Mouse (Mus musculus) cerebellum, adult (tissue): ENCODE measurements at regions not wholly inside any gene's neighbourhood (a gene's known extent, or its start where the extent isn't known, plus 50 kb on each side); places are given as distances from the start of the nearest gene placed in this dataset.

ENCODE experiments used
- ATAC-seq: cut with Nextera tagmentation; 2 replicates; pipeline ENCODE4 v1.9.2; 2017; ENCODE audit warnings: mild to moderate bottlenecking, moderate library complexity, mixed read lengths; ENCODE audit not compliant: insufficient number of reproducible peaks, low FRiP score, low TSS enrichment

DNA sequence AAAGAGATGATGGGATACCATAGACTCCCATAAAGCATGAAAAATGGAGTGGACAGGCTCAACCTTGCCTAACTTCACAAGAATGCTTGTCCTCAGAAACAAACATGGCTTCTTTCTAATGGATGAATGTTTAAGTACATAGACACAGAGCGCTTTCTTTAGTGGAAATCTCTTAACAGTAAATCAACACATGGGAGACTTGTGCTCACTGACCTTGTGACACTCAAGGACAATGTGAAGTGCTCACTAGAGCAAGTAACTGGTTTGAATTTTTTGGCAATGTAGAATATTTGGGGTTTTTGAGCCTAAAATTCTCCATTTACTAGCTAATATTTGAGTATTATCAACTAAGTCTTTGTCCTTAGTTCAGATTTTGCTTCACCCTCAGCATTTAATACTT, 88.0 kb downstream of the Tent5c start:
- no peak for ATAC-seq

DNA sequence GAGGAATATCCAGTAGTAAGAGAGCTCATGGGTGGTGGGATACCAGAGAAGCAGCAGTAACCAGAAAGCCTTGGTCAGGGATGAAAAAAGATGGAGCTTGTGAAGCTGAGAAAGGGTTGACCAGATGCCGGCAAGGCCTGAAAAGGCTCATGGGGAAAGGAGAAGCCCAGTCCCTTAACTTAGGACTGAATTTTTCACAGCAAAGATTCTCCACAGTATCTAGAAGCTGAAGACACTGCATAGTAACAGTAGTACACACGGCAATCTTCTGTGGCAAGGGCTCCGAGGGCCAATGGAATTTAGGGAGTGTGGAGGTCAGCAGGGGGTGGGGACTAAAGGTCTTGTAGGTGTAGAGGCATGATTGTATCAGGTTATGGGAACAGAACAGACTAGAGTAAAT, 91.6 kb downstream of the Tent5c start:
- no peak for ATAC-seq

DNA sequence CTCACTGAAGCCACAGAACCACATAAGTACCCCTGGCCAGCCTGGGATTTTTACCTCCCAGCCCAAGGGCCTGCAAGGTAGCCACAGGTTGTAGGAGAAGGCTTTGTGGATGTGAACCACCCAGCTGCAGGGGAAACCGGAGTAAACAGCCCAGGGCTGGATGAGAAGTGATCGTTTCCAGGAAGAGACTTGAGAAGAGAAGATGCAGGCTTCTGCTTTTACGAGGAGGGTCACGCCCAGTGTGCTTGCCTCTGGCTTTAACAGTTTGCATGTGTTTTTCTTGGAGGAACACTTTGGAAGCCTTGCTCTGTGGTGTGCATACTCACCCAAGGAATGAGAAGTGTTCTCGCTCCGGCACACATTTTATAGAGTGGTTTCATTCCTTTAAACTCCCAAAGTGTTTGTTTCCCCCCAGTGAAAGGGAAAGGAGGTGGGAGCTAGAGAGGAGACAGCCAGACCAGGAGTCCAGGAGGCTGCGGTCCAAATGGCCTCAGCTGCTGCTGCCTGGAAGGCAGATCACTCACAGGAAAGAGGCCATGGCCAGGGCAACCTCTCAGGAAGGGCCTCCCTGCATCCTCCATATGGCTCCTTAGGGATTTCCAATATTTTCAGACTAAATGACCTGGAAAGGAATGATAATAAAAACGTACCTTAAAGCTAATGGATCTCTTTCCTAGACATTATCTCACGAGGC, 94.1 kb downstream of the Tent5c start:
- ATAC-seq = no peak

DNA sequence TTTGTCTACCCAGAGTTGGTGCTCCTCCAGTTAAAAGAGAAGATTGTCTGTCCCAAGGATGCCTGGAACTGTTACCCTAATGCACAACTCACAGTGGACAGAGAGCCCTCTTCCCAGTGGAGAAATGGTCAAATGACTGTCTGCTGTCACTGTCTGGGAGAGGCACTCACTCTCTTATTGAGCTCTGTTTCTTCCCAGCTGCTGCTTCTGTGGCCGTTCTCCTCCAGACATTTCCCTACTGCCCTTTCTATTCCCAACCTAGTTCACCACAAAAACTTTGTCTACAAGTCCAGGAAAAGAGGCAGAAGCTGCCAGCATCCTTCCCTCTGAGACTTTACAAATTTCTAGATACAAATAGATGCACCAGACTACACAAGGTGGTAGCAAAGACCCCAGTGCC, 95.2 kb downstream of the Tent5c start:
- ATAC-seq = no peak

DNA sequence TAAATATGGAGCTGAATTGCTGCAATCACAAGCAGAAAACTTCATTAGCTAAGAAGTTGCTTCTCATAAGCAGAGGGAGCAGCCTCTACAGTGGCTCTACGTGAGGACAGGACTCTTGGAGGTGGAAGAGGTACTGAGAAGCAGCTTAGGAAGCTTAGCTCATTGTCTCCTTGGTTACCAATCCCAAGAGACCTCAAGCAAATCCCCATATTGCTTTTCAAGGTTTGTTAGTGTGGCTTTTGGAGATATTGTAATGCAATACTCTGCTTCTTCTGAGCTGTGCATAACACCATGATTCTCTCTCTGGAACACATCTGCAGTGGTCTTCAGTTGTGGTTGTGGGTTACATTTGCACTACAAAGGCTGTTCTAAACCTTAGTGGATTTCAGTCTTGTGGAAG, 106.9 kb downstream of the Tent5c start:
- ATAC-seq = no peak

DNA sequence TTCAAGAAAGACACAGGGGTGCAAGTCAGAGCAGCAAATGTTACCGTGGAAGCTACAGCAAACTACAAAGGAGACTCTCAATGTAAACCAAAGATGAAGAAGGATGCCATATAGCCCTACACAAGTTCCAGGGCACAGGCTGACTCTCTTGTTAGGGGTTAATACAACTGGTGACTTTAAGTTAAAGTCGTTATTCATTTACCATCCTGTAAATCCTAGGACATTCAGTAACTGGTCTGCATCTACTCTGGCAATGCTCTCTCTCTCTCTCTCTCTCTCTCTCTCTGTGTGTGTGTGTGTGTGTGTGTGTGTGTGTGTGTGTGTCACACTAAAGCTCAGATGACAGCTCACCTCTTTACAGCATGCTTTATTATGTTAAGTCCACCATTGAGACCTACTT, 107.8 kb downstream of the Tent5c start:
- ATAC-seq = no peak

DNA sequence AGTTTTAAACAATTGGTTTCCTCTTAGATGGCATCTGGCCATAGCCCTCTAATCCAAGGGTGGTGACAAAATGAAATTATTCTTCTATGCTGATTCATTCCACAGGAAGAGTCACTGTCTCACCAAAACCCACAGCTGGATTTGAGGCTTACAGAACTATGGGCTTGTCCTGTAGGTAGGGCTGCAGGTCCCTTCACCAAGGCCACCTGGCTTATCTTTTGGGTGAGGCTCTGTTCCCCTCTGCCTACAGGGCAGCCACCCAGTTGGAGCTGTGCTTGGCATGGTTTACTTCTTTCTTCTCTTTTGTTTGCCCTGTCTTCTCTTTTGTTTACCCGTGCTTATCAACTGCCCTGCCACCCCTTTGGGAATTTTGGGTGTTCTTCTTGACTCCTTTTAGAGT, 113.0 kb downstream of the Tent5c start:
- no peak for ATAC-seq

DNA sequence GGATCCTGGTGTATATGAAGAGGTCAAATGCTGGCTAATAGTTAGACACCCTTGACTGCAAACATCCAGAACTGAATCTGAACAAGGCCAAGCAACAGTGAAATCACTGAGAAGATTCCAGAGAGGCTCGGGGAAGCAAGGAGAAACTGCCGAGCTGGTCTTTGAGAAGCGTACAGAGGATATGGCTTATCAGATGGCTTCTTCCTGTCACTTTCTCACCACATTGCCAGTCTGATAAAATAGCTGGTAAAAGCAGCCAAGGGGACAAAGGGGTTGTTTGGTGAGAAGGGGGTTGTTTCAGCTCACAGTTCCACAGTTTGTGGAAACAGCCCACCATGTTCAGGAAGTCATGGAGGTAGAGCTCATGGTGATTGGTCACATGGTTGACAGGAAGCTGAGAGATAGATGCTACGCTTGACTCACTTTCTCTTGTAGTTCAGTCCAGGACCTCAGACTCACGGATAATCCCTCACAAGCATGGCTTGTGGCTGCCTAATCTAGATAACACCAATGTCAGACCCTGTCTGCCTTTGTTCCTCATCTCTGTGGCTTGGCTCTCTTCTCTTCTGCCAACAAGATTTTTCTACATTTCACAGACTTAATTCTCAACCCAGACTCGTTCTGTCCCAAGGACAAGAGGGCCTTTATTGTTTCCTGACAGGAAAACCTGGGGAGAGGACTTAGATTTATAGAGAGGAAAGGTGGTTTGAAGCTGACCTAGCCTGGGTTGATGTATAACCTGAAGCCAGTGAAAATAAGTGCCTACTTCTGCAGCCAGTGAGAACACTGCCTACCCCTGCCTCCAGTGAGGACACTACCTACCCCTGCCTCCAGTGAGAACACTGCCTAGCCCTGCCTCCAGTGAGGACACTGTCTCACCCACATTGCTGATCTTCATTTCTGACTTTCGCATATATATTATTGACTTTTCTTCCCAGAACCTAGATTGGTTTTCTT, 122.0 kb downstream of the Tent5c start:
- no peak for ATAC-seq

DNA sequence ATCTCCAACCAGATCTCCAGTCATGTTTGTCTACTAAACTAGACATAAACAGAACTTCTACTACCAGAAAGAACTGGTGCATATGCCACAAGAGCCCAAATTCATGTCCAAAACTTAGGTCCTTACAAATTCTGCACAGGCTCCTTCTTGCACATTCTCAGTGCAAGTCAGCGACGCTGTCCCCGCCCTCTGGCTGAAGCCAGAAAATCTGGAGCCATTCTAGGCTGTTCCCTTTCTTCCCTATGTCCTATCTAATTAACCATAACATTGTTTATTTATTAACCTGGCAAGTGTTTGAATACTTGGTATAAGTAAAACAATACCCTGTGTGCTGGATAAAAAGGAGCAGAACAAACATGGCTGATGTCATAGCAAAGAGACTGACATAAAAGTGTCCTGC, 122.7 kb downstream of the Tent5c start:
- ATAC-seq = no peak

DNA sequence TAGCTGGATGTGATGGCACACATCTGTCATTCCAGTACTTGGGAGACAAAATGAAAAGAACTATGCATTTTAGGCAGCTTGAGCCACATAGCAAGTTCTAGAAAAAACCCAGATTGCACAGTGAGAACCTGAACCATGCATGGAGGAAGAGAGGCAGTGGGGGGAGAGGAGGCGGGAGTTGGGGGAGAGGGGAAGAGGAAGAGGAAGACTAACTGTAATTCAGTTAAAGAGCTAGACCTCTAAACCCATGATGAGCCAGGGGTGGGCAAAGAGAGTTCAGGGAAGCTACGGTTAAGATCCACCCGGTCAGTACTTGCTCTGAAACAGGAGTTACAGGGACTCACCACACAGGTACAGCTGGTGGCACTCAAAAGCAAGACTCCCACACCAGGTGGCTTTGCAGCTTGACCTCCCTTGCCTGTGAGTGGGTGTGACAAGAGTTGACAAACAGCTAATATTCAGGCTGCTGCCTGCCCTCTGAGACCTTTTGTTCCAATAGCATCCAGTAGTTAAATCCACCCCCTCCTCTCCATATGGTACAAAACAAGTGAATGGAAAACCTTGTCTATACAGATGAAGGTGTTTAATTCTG, 123.7 kb downstream of the Tent5c start:
- no peak for ATAC-seq

DNA sequence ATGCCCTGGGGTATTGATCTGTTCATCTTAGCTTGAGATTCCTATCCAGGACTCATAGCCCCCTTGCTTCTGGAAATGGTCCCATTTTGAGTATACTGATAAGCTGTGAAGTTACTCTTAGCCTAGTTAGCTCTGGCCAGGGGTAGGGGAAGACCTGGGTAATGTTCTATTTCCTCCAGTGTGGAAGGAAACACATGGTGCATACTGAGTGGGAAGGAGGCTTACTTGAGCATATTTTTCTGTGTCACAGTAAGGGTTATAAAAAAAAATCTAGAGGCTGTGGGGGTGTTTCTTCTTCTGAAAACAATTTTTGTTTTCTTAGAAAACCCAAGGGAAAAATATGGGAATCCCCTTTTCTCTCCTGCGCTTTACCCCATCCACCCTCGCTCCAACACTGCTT, 124.4 kb downstream of the Tent5c start:
- no peak for ATAC-seq

DNA sequence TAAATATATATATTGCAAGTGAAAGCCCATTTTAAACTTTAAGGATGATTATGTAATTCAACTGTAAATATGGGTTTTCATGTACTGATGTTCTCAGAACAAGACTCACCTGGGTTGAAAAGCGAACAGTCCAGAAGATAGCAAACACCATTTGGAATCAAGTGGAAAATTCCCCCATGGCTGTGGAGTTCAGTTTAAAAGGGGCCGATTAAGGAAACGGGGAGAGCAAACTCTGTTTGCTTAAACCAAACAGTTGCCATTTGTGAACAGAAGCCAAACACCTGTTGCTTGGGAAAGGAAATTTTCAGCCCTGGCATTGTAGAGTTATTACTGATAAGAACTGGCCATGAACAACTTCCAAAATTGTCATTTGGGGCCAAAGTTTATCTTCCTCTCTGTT, 126.1 kb downstream of the Tent5c start:
- ATAC-seq = no peak

DNA sequence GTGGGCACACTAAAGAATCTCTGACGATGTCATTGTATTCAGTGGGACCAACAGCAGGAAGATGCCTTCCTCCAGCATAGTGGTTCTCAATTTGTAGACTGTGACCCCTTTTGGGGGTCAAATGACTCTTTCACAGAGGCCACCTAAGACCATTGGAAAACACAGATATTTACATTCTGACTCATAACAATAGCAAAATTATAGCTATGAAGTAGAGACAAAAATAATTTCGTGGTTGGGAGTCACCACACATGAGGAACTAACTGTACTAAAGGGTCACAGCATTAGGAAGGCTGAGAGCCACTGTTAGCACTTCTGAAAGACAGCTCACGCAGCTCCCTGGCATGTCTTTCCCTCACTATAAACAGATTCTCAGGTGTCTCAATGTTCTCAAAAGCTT, 129.1 kb downstream of the Tent5c start:
- ATAC-seq = no peak

DNA sequence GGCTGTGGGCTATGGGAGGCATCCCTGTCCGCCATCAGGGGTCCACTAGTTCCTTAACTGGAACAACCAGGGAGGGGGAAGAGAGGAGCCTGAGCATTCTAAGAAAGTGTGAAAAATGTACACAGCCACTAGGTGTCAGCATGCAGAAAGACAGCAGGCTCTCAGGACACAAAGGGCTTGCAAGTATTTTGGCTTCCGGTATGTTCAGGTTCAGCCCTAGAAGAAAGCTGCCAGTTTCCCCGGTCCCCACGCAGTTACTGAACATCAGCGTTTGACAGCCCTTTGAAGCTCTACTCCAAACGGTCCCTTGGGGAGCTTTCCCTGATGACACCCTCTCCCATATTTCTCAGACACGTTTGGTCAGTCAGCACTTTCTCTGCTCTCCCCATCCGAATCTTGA, 130.1 kb downstream of the Tent5c start:
- peak; percentile 60; the same call in 1 of the 2 replicates for ATAC-seq

DNA sequence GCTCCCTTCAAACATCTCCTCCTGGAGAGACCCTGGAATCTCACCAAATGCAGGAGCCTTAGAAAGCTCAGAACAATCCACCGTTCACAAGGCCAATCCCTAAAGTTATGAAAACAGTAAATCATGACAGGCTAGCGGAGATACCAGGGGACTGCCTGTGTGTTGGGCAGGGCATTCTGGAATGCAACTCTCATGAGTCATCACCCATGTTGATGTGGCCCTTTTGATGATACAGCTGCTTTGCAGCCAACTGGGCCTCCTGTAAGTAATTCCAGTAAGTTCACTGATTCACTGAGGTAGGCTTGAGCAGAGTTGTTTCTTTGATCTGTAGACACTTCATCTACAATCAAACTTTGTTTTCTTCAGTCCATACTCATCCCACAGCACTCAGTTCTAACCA, 155.6 kb downstream of the Tent5c start:
- no peak for ATAC-seq

DNA sequence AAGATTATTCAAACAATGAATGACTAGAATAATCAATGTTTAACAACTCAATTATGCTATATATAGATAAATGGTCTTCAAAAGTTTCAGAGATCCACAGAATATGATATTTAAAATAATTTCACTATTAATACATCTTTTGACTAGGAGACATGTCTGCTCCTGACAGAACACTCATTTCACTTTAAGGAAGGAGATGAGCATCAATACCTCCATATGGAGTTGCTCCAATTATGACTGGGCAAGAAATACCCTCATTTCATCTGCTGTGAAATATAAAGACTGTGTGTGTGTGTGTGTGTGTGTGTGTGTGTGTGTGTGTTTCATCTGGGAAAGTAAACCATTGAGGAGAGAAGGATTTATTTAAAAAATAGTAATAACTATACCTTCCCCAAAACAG, 156.2 kb upstream of the Wdr3 start:
- ATAC-seq = no peak

DNA sequence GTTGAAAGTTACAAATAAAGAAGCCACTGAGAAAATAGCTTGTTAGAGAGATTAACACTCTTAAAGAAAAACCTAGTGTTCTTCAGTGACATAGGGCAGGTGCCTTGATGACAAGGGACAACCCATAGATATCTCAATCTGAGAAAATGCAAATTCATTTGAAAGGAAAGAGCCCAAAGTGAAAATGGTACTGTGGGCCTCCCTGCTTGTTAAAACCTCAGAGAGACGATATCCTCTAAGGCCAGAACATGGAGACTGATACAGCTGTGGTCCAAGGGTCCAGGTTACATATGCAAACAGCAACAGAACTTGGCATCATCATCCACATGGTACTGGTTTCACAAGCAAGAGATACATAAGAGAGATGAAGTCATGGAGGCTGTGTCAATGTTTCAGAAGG, 125.6 kb upstream of the Wdr3 start:
- ATAC-seq = no peak

DNA sequence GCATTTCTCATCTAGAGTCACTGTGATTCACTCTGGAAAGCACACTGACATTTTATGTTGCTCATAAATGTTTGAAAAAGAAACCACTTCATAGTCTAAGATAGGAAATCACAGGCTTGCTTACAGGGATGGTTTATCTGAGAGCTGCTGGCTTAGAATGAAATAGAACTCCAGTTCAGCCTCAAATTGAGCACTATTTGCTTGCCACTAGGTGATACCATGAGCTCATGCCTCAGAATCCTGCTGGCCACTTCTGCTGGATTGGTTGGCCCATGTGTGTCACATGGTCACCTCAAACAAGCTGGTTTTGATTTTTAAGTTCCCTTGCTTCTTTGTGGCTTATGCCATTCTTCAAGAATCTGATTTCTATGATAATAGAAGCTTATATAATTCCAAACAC, 104.8 kb upstream of the Wdr3 start:
- no peak for ATAC-seq

DNA sequence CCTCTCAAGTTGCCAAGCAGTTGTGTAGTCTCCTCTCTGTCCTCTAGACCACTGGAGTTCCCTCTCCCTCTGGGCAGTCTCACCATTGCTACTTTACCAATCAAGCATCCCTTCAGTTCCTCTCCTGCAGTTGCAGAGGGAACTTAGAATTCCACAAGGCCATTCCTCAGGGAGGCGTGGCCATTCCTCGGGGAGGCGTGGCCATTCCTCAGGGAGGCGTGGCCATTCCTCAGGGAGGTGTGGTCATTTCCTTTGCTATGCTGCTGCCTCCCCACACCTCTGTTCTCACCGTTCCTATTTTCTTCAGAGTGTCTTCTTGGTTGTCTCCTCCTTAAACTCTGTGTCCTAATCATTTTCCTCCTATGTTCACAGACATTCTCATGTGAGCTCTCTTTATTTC, 102.8 kb upstream of the Wdr3 start:
- no peak for ATAC-seq
